Mouse (Mus musculus) embryo, embryonic 11.5 days (tissue): Measurements from ENCODE around the gene Creb5.

Experiments
- DNase-seq: peaks from one replicate; pipeline ENCODE4 v3.0.0-alpha.2; 2012; ENCODE audit warnings: low read depth, low spot score

Gene Creb5

DNA sequence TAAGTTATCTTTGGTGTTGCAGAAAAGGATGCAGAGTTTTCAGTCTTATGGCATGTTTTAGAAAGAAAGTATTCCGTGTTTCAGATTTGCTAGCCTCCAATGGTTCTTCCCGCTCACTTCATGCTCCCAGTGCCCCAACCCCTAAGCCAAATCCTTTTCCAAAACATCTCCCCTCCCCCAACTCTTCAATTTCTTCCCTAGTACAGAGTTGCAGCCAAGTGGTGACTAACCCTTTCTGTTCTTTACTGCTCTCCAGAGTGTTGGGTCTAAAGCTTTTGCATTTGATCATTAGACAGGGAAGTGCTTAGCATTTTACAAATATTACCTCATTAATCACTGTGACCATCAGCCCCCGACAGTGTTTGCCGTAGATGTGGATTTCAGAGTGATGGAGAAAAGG, 142.8 kb downstream of the Creb5 start:
- no peak for DNase-seq

DNA sequence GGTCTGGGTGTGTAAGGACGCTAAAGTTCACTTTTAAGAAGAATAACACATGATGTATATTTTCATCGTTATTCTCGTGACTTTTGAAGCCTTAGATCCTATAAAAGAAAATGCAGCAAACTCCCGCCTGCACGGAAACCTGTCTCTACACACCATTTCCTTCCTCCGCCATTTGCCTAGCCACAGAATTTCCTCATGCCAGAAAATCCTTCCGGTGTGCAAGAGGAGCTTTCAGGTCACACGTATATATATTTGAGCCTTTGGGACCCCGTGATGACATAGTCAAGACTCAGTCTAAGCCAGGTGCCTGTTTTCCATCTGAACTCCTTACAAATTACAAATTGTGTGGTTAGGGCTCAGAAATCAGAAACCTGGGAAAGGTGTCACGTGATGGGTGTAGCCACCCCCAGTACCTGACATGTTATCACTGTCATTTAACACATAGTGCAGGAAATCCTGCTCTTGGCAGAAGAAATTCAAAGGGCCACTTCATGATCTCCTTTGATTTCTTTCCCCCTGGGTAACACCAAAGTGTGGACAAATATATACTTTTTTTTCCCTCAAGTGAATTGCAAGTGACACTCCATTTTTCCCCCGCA, 158.9 kb downstream of the Creb5 start:
- no peak for DNase-seq

GRCm38 (mm10) chr6:53447479-53447878, 160.4 kb downstream of the Creb5 start:
- no peak for DNase-seq

- DNase-seq = no peak
Measured at GRCm38 (mm10) chr6:53448317-53448870, 161.3 kb downstream of the Creb5 start.

DNA sequence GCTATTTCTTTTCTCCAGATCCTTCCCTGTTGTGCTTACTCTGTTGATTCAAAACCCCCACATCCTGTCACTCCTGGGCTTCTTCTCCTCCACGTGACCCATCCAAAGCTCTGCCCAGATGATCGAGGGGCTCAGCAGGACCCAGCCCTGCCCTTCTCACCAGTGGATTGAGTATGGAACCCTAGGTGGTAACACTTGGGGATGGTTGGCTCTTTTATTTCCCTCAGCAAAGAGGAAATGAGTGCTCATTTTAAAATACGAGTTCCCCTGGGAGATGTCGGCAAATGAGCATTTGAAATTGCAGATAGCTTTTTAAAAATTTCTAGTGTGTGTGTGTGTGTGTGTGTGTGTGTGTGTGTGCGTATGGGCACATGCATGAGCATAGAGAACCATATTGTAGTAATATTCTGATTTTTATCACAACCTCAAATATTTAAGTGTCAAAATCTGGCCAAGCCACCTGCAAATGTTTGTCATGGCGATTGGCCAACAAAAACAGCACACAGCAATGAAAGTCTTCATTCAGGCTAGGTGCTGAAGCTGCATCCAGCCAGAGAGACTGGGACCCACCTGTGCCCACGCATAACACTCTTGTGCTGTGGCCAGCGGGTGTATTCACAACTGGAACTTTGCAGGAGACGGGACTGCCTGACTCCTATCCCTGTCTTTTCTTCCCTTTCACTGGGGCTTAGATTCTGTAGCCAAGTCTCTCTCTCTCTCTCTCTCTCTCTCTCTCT, 162.5 kb downstream of the Creb5 start:
- no peak for DNase-seq

GRCm38 (mm10) chr6:53450494-53450893, 163.4 kb downstream of the Creb5 start:
- no peak for DNase-seq

DNA sequence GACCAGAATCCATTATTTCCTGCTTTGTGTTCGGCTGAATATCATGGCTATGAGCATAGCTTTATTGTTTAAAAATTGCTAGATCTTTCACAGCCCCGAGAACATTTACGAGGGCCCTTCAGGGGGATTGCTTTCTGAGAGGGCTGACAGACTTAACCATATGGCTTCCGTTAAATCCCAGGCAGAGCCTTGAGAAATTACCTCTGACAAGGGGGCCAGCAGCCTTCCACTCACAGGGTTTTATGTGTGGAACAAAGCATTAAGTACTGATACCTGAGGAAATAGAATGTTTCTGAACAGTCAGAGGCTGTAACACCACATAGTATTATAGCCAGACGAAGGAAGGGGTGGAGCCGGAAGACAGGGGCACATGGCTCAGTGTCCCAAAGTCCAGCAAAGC, 165.2 kb downstream of the Creb5 start:
- no peak for DNase-seq

DNA sequence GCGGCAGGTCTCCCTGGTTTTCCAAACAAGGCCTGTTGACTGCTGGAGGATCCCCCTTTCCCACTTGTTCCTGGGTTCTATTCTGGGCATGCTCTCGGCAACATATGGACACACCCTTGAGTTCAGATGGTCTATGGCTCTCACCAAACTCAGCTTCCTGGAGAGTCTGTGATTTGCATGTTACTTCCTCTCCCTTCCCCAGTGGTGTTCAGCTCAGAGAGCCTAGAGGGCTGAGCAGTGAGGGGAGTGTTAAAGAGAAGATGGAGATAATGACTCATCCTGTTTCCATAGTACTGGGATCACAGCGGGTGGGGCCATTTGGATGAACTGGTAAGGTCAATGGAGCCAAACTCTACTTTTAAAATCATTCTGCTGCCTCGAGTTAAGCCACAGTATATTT, 168.4 kb downstream of the Creb5 start:
- DNase-seq = no peak

DNA sequence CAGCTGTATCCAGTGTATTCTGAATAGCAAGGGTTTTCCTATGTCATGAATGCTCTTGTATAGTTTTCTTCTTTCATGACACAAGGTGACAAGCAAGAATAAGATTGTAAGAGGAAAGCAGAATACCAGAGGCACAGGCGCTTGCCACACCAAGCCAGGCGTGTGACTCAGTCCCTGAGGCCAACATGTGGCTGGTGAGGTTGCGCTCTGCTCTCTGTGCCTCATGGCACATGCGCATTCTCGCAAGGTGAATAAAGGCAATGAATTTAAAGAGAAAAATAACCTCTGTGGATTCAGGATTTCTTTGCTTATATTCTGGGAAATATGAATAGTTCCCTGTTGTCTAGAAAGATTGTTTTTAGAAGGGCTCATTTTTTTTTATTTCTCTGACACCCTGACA, 169.0 kb downstream of the Creb5 start:
- DNase-seq = no peak

- no peak for DNase-seq
Measured at GRCm38 (mm10) chr6:53459995-53460747, 173.1 kb downstream of the Creb5 start.

DNA sequence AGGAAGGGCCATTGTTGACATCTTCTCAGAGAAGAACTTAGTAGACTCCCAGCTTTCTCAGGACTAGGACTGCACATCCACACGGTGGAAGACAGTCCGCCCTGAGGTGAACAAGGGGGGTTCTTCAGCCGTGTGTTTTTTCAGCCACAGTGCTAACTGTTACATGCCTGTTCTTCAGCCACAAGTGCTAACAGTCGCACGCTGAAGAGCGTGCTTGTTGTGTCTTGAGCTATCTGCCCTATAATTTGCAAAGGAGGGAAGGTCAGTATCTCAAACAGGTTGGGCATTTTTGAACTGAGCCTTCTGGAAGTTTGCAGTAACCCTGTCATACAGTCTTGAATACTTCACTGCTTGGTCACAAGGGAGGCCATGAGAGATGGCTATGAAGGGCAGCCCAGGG, 174.0 kb downstream of the Creb5 start:
- no peak for DNase-seq

DNA sequence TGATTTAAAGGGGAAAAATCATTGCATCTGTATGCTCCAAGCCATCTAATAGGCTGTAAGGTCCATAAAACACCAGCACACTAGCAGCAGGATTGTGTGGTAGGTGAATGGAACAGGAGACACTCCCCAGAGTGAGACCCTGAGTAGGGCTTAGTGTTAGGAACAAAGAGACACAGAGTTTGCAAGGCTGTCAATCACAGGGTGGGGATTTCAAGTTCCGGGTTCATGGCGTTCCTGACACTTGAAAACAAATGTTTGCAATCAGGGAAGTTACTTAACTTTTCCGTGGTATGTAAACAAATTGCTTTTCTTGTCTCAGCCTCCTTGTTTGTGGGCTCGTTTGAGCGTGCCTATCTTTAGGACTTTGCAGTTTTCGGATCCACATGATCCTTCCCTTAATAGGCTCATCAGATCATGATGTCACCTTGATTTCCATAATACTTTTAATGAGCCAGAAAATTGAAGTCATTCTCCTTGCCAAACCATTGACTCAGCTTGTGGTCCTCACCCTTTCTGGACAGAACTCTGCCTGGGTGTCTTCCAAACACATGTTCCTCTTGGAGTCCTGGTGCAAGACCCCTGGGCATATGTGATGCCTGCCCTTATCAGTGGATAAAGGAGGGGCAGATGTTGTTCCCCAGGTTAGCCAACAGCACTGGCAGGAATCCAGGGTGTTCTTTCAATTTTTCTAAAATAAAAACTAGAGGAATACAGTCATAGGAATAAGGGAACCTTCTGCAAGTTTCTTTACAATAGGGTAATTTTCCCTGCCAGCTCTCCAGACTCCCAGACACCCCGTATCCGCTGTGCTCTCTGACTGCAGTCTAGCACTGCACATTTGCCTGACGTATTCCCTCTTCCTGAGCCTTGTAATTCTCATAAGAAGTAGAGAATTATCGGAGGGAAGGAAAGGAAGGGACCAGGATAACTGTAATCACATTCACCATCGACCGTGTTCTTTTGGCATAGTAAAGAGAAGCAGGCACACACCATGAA, 175.0 kb downstream of the Creb5 start:
- DNase-seq = no peak

DNA sequence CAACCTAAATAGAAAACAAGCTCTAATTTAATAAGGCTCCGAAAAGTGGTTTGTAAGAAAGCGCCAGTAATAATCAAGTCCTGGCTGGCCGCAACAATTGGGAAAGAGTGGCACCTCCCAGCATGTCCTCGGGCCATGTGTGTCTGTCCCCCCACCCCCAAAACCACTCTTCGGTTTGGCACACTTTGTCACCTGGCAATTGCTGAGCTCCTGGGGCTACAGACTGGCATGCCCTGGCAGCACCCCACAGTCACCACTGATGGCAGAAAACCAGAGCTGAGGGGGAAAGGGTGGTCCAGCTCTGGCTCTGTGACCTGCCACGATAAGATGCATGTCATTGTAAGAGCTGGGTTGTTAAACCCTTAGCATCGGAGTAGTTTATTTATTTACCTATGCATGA, 175.7 kb downstream of the Creb5 start:
- DNase-seq = no peak

DNA sequence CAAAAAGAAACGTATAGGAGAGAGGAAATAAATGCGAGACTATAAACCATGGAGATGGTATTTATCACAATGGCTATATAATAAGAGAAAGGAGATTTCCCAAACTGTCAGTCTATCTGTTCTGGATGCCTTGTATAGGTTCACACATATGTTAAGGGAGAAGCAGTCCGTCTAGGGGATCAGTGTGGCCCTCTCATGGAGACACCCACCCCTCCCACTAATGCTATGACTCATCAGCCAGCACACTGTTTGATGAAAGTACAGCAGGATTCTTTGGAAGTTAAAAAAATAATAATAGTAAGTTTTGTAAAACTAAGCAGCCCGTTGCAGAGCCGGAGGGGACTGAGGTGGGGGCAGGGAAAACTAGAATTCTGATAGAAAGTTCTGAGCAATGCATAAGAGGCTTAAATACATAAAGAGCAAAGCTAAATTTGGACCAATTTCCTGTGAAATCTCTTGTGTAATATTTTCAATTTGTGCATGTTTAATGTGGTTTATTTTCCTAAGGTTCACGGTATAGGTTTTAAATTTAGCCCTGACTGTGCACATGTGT, 176.3 kb downstream of the Creb5 start:
- no peak for DNase-seq

GRCm38 (mm10) chr6:53469204-53469603, 182.1 kb downstream of the Creb5 start:
- DNase-seq = no peak

- DNase-seq = no peak
Measured at GRCm38 (mm10) chr6:53469703-53470102, 182.6 kb downstream of the Creb5 start.

DNA sequence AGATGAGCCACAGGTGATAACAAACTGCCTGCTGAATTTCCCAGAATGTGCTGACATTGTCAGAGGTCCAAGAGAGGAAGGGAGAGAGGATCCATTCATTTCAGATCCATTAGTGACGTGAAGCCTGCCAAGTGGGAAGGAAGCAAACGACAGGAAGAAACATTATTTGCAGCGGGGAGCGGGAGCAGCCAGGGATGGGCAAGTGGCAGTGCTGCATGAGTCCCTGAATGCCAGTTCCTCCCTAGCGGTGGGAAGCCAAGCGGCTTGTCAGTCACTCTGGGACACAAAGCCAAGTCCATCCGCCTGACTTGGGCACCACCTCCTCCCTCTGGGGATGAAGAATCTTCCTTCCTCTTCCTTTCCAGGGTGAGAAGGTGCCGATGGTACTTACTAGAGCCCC, 183.5 kb downstream of the Creb5 start:
- no peak for DNase-seq

DNA sequence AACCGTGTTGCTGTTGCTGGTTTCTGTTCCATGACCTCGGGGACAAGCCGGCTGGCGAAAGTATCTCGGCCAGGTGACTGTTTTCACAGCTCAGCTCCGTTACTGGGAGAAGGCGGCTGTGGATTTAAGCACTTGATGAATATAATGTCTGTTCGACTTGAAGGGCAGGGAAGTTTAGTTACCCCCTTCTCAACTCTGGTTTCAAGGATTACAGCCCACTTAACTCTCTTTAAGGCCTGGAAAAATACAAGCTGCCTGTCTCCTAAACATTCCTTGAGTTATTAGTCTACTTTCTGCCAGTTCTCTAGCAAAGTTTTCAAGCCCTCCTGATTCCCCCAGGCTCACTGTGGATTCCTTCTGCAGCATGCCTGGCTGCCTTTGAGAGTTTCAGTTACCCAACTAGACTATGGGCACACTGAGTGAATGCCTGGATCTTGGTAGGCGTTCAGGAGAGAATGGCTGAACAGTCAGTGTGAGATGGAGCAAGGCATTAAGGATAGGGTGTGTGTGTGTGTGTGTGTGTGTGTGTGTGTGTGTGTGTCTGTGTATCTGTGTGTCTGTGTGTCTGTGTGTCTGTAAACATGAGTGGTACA, 184.0 kb downstream of the Creb5 start:
- no peak for DNase-seq

DNA sequence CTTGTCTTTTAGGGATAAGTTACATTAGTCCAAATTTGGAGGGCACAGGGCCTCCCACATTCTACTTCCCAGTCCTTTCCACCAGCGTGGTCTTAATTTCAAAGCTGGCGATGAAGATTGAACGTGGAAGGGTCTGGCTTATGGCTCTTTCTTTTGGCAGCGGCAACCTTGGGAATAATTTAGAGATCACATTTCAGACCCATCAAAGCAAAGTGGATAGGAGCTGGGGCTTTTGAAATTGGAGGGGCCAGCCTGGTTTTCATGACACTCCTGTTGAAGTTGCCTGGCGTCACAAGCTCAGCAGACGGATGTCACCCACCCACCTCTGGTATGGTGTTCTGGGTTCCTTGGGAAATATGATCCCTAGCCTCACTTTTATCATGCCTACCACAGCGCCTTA, 185.7 kb downstream of the Creb5 start:
- no peak for DNase-seq

GRCm38 (mm10) chr6:53477501-53477900, 190.4 kb downstream of the Creb5 start:
- DNase-seq = no peak

- no peak for DNase-seq
Measured at GRCm38 (mm10) chr6:53490917-53491316, 203.8 kb downstream of the Creb5 start.
